Mouse (Mus musculus) forebrain, embryonic 11.5 days (tissue): ENCODE measurements around the gene Nt5c. TPM values are rescaled to one million over a fixed set of nuclear protein-coding genes. Genes with fewer than 3 reads are reported as not detected.

Experiments used
- ATAC-seq: fragments of 200-750 bp; cut with Nextera tagmentation; replicated peaks from 2 replicates; pipeline ENCODE4 v1.8.0; 2017; ENCODE audit warnings: moderate TSS enrichment; ENCODE audit not compliant: low FRiP score
- DNase-seq: peaks from one replicate; pipeline ENCODE4 v3.0.0-alpha.2; 2017; ENCODE audit warnings: low spot score
- H3K27ac ChIP-seq: fragments of 300-500 bp; sonication (generic); 2 replicates; pipeline ENCODE4 v1.5.1; 2014; ENCODE audit warnings: low read depth, low read length
- H3K27me3 ChIP-seq: fragments of 300-500 bp; sonication (generic); 2 replicates; pipeline ENCODE4 v1.6.1; 2014; ENCODE audit warnings: mild to moderate bottlenecking, low read length, mixed read lengths; ENCODE audit not compliant: control insufficient read depth, insufficient read depth
- H3K36me3 ChIP-seq: fragments of 300-500 bp; sonication (generic); 2 replicates; pipeline ENCODE4 v1.6.1; 2014; ENCODE audit warnings: mild to moderate bottlenecking, low read length, moderate library complexity, mixed read lengths; ENCODE audit not compliant: control insufficient read depth, insufficient read depth
- H3K4me1 ChIP-seq: fragments of 300-500 bp; sonication (generic); replicated peaks from 2 replicates; pipeline ENCODE4 v1.6.1; 2014; ENCODE audit warnings: low read length, mixed read lengths; ENCODE audit not compliant: control insufficient read depth, insufficient read depth
- H3K4me2 ChIP-seq: fragments of 300-500 bp; sonication (generic); 2 replicates; pipeline ENCODE4 v1.6.1; 2014; ENCODE audit warnings: low read depth, mild to moderate bottlenecking, low read length, moderate library complexity, mixed read lengths; ENCODE audit not compliant: severe bottlenecking
- H3K4me3 ChIP-seq: fragments of 300-500 bp; sonication (generic); 2 replicates; pipeline ENCODE4 v1.5.1; 2014; ENCODE audit warnings: low read depth, low read length
- H3K9ac ChIP-seq: fragments of 300-500 bp; sonication (generic); 2 replicates; pipeline ENCODE4 v1.6.1; 2014; ENCODE audit warnings: low read length
- H3K9me3 ChIP-seq: fragments of 300-500 bp; sonication (generic); 2 replicates; pipeline ENCODE4 v1.6.1; 2016; ENCODE audit warnings: low read length, mixed read lengths; ENCODE audit not compliant: control insufficient read depth
- WGBS: fragments of 180-500 bp; shearing (Covaris S2); extraction: QIAGEN DNeasy Blood & Tissue Kit; methylation state at CpG from one replicate; pipeline ENCODE4 v1.1.7; 2014; 5-methylcytosine and 5-hydroxymethylcytosine counted together
- polyA plus RNA-seq: library from polyadenylated mRNA; unstranded; fragments of >200 nt; fragmentation: Nextera tagmentation; extraction: Ambion mirVana; gene quantifications from 2 replicates; pipeline ENCODE4 v1.2.1, GENCODE M21; 2014

Nt5c gene
- polyA plus RNA-seq, 1 experiment from 2014 or later: 72.6 TPM

- H3K36me3 ChIP-seq: peaks cover 6% of the 10 kb centered on the region; the same call in 1 of the 2 replicates
- no peaks in the 10 kb centered on the region for H3K9me3 ChIP-seq
- no peak overlapping the region for H3K4me3 ChIP-seq
- H3K4me1 ChIP-seq: no peaks in the 10 kb centered on the region
- no peak overlapping the region for H3K4me2 ChIP-seq
- WGBS: 77% methylated on average over 2 of the region's 2 CpGs
- no peak overlapping the region for H3K9ac ChIP-seq
- DNase-seq (no peak), ATAC-seq (no peak)
- no peaks in the 10 kb centered on the region for H3K27me3 ChIP-seq
- H3K27ac ChIP-seq: no peak overlapping the region
Observed at GRCm38 (mm10) chr11:115522703-115523102, 31.0 kb upstream of the Nt5c start.

- Histone ChIP-seq H3K27ac (no peak overlapping the region), H3K9me3 (no peaks in the 10 kb centered on the region), H3K4me2 (no peak overlapping the region), H3K27me3 (no peaks in the 10 kb centered on the region), H3K36me3 (peaks cover 6% of the 10 kb centered on the region; the same call in 1 of the 2 replicates), H3K4me3 (no peak overlapping the region), H3K4me1 (no peaks in the 10 kb centered on the region), H3K9ac (no peak overlapping the region)
- ATAC-seq (no peak), DNase-seq (no peak)
- 84% methylated on average over 2 of the region's 2 CpGs for WGBS
Observed at GRCm38 (mm10) chr11:115522238-115522637, 30.6 kb upstream of the Nt5c start.

GRCm38 (mm10) chr11:115521080-115521479, 29.4 kb upstream of the Nt5c start:
- ATAC-seq (no peak), DNase-seq (no peak)
- H3K4me1 ChIP-seq: no peaks in the 10 kb centered on the region
- no peak overlapping the region for H3K4me3 ChIP-seq
- peaks cover 5% of the 10 kb centered on the region; the same call in 1 of the 2 replicates for H3K36me3 ChIP-seq
- H3K27me3 ChIP-seq: no peaks in the 10 kb centered on the region
- WGBS: 84% methylated on average over 4 of the region's 4 CpGs
- no peak overlapping the region for H3K9ac ChIP-seq
- H3K9me3 ChIP-seq: no peaks in the 10 kb centered on the region
- H3K4me2 ChIP-seq: no peak overlapping the region
- H3K27ac ChIP-seq: no peak overlapping the region

- Histone ChIP-seq H3K9ac (no peak overlapping the region), H3K4me2 (no peak overlapping the region), H3K36me3 (peaks cover 2% of the 10 kb centered on the region; the same call in 1 of the 2 replicates), H3K4me3 (no peak overlapping the region), H3K4me1 (no peaks in the 10 kb centered on the region), H3K9me3 (no peaks in the 10 kb centered on the region), H3K27me3 (no peaks in the 10 kb centered on the region), H3K27ac (no peak overlapping the region)
- DNase-seq (no peak), ATAC-seq (no peak)
- WGBS: 59% methylated on average over 2 of the region's 2 CpGs
Observed at GRCm38 (mm10) chr11:115520218-115520617, 28.6 kb upstream of the Nt5c start.

GRCm38 (mm10) chr11:115519581-115519980, 27.9 kb upstream of the Nt5c start:
- ATAC-seq (no peak), DNase-seq (no peak)
- WGBS: 94% methylated on average over 3 of the region's 3 CpGs
- Histone ChIP-seq H3K9ac (no peak overlapping the region), H3K27me3 (no peaks in the 10 kb centered on the region), H3K9me3 (no peaks in the 10 kb centered on the region), H3K4me2 (no peak overlapping the region), H3K4me1 (no peaks in the 10 kb centered on the region), H3K4me3 (no peak overlapping the region), H3K27ac (no peak overlapping the region), H3K36me3 (peaks cover 2% of the 10 kb centered on the region; the same call in 1 of the 2 replicates)

- H3K9me3 ChIP-seq: no peaks in the 10 kb centered on the region
Observed at GRCm38 (mm10) chr11:115518693-115519092, 27.0 kb upstream of the Nt5c start.

GRCm38 (mm10) chr11:115516942-115517341, 25.3 kb upstream of the Nt5c start:
- Histone ChIP-seq H3K4me3 (no peak overlapping the region), H3K36me3 (no peaks in the 10 kb centered on the region), H3K9me3 (no peaks in the 10 kb centered on the region), H3K9ac (no peak overlapping the region), H3K4me2 (no peak overlapping the region), H3K27ac (no peak overlapping the region), H3K4me1 (0 out of 2 replicates have a peak, but pooled peaks cover 2% of the 10 kb centered on the region), H3K27me3 (no peaks in the 10 kb centered on the region)
- ATAC-seq: no peak
- WGBS: 85% methylated on average over 5 of the region's 5 CpGs
- no peak for DNase-seq

More at GRCm38 (mm10) chr11:115518693-115519092, 27.0 kb upstream of the Nt5c start:
- no peaks in the 10 kb centered on the region for H3K27me3 ChIP-seq
- no peak overlapping the region for H3K4me3 ChIP-seq
- no peak overlapping the region for H3K9ac ChIP-seq
- H3K27ac ChIP-seq: no peak overlapping the region
- peaks cover 2% of the 10 kb centered on the region; the same call in 1 of the 2 replicates for H3K36me3 ChIP-seq
- H3K4me2 ChIP-seq: no peak overlapping the region
- DNase-seq (no peak), ATAC-seq (no peak)
- no peaks in the 10 kb centered on the region for H3K4me1 ChIP-seq
- WGBS: 82% methylated on average over 9 of the region's 9 CpGs

GRCm38 (mm10) chr11:115515021-115515420, 23.4 kb upstream of the Nt5c start:
- Histone ChIP-seq H3K27ac (no peak overlapping the region), H3K4me1 (peaks cover 17% of the 10 kb centered on the region), H3K9ac (no peak overlapping the region), H3K36me3 (no peaks in the 10 kb centered on the region), H3K9me3 (no peaks in the 10 kb centered on the region), H3K4me2 (no peak overlapping the region), H3K4me3 (no peak overlapping the region), H3K27me3 (no peaks in the 10 kb centered on the region)
- WGBS: 75% methylated on average over 6 of the region's 6 CpGs
- ATAC-seq (no peak), DNase-seq (no peak)

GRCm38 (mm10) chr11:115514238-115514663, 22.6 kb upstream of the Nt5c start, which contains the start of gene Jpt1:
Jpt1 (minus strand) TSS chr11:115514387.
- Histone ChIP-seq H3K9ac (peak within 1 kb of the TSS; percentile 96), H3K36me3 (no peaks in the 10 kb centered on the region), H3K27me3 (no peaks in the 10 kb centered on the region), H3K9me3 (no peaks in the 10 kb centered on the region), H3K4me1 (peaks cover 18% of the 10 kb centered on the region), H3K27ac (peak within 1 kb of the TSS; percentile 81), H3K4me2 (peak within 1 kb of the TSS; percentile 87), H3K4me3 (peak within 1 kb of the TSS; percentile 99)
- peak; percentile 98 for ATAC-seq
- 0% methylated on average over 24 of the region's 24 CpGs for WGBS
- peak; percentile 97 for DNase-seq
